Mouse (Mus musculus) liver, postnatal 0 days (tissue): ENCODE data around the gene Cpne8.

Experiments
- CTCF ChIP-seq: sonication (generic); IDR thresholded peaks from 2 replicates; pipeline ENCODE4 v1.5.1; 2016; ENCODE audit warnings: antibody characterized with exemption, low read depth
- EP300 ChIP-seq: IDR thresholded peaks from 2 replicates; pipeline ENCODE4 v1.6.1; 2016; ENCODE audit warnings: antibody characterized with exemption, low read depth, mild to moderate bottlenecking

DNA sequence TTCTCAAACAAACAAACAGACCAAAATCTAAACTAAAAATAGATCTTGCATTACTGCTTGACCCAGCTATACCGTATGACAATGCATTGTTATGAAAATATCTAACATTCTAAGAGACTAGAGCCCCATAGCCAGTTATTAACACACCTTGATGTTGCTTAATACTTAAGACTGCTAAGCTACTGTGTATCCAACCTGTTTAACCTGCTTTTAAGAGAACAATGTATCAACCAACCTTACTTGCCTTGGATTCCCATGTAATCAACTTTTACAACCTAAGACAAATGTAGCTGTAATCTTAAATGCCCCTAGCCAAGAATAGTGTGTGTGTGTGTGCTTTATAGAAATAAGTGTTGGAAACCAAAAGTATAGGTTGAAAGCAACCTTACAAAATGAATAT lies 233.2 kb downstream of the Cpne8 start:
- no peak for TF ChIP-seq CTCF
- no peak for TF ChIP-seq EP300
